Mouse (Mus musculus) adrenal gland, adult (tissue): Measurements from ENCODE around the gene Rnaseh2b.

Experiments
- DNase-seq, 2 experiments: peaks; one replicate each; pipeline ENCODE4 v3.0.0; 2022 to 2023; ENCODE audit warnings: low spot score in 1 of 2; ENCODE audit not compliant: inconsistent age in 2 of 2

The Rnaseh2b gene

DNA sequence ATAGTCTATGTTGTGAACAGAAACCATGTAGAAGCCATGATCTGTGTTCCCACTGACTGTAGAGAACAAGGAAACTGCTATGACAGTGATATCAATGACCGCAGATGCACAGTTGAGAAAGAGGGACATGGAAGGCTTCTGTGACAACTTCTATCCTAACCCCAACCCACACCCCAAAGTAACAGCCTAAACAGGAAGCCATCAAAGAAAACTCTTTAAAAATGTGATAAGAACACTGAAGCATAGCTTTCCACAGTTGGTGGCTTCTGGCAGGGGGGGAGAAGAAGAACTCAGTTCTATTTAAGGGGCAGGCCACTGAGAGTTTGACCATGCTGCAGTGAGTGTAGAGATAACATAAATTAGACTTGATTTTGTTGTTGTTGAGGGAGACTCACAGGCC lies 19.3 kb downstream of the Rnaseh2b start:
- DNase-seq: no peak

GRCm38 (mm10) chr14:62322581-62323344 lies 30.4 kb downstream of the Rnaseh2b start:
- DNase-seq: no peak

GRCm38 (mm10) chr14:62323457-62323856 lies 31.1 kb downstream of the Rnaseh2b start:
- no peak for DNase-seq

DNA sequence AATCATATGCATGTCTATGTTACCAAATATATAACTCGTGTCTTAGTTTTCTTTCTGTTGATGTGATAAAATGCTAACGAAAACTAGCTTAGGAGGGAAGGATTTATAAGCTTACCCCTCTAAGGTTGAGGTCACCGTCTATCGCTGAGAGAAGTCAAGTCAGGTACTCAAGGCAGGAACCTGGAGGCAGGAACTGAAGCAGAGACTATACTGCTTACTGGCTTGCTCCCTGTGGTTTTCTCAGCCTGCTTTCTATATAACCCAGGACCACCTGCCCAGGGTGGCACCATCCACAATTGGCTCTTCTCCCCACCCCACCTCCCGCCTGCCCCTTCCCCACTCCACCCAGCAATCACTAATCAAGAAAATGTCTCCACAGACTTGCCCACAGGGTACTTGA lies 32.6 kb downstream of the Rnaseh2b start:
- DNase-seq: no peak

- no peak for DNase-seq
These were observed 33.6 kb downstream of the Rnaseh2b start for GRCm38 (mm10) chr14:62326026-62326425.

GRCm38 (mm10) chr14:62327171-62327570 lies 34.8 kb downstream of the Rnaseh2b start:
- no peak for DNase-seq

GRCm38 (mm10) chr14:62328606-62329005 lies 36.2 kb downstream of the Rnaseh2b start:
- no peak for DNase-seq

DNA sequence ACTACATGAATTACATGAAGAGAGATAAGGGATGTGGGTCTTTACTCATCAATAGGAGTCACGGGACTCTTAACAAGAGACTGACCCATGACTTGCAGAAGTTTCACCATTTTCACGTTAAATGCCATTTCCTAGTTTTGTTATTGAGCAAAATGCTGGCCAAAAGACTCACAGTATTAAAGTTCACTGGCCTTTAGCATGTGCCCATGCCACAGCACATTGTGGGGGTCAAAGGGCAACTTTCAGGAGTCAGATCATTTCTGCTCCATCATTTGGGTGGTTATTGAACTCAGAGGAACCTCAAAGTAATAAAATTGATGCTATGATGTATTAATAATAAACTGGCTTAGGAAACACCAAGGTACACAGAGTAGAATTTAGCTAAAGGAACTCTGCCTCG lies 37.2 kb downstream of the Rnaseh2b start:
- DNase-seq: no peak

- DNase-seq: no peak
These were observed 39.1 kb downstream of the Rnaseh2b start for GRCm38 (mm10) chr14:62331457-62331856.

DNA sequence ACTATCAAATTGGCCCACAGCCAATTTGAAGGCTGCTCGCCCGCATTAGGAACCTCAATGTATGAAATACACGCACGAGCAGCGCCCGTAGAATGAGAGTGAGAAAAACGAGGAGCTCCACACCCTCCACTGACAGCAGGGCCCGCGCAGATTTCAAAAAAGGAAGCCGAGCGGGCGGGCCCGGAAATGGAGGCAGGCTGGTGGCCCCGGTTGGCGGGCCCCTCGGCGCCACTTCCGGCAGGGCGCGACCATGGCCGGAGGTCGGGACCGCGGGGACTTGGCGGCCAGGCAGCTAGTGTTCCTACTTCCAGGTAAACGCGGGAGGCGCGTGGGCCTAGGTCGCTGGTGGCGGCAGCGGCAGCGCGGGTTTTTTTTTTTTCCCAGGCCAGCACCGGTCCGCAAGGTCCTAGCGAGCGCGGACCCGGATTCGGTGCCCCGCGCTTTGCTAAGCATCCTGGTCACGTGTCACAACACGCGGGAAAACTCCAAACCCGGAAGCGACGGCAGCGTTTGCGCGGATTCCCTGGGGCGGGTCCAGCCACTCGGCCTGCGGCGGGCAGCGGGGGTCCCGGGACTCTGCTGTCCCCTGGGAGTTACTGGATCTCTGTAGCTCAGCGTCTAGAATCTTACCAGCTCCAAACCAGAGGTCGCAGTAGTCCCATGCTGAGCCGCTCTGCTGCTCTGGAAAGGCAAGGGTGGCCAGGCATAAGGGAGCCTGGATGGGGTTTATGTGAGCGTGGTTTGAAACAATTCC lies 39.7 kb downstream of the Rnaseh2b start:
- DNase-seq: peak; percentile 87 to 96

GRCm38 (mm10) chr14:62333909-62334687 lies 41.7 kb downstream of the Rnaseh2b start:
- DNase-seq: no peak

DNA sequence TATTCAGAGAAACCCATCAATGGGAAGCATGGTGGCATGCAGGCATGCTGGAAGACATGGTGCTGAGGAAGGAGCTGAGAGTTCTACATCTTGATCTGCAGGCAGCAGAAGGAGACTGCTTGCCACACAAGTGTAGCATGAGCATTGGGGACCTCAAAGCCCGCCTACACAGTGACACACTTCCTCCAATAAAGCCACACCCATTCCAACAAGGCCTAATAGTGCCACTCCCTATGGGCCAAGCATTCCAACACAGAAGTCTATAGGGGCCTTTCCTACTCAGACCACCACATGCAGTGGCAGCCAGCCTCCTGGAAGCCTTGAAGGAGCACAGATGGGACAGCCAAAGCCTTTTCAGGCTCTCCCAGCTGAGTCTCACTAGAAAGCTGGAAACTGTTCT lies 46.8 kb downstream of the Rnaseh2b start:
- DNase-seq: no peak

DNA sequence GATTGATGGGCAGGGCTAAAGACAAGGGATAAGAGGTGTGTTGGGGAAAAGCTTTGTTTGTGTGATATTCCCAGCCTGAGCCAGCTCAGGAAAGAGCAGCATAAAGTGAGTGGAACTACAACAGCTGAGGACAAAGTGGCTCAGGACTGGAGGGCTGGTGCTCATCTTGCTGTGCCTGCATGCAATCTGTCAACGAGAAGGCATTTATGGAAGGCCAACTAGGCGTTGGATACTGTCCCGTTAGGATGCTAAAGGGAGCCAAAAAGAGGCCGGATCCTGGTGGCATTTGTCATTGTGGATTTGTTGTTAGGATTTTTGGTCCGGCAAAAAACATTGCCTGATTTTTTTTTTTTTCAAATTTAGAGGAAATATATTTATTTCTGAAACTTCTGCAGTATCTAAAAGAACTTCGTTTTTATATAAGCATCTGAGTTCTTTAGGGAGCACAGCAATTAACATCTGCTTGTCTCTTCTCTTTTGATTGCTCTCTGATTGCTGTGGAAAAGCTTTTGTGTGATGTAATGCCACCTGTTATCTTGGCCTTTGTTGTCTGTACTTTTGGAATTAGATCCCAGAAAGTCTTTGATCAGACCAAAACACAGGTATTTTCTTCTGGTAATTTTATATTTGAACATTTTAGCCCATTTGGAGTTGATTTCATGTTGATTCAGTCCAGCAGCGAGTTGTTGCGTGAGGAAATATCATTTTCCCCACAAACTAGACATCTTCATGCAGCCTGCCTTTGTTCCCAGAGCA lies 49.7 kb downstream of the Rnaseh2b start:
- DNase-seq: no peak

GRCm38 (mm10) chr14:62342643-62343144 lies 50.3 kb downstream of the Rnaseh2b start:
- DNase-seq: no peak

GRCm38 (mm10) chr14:62346570-62346969 lies 54.2 kb downstream of the Rnaseh2b start:
- no peak for DNase-seq

DNA sequence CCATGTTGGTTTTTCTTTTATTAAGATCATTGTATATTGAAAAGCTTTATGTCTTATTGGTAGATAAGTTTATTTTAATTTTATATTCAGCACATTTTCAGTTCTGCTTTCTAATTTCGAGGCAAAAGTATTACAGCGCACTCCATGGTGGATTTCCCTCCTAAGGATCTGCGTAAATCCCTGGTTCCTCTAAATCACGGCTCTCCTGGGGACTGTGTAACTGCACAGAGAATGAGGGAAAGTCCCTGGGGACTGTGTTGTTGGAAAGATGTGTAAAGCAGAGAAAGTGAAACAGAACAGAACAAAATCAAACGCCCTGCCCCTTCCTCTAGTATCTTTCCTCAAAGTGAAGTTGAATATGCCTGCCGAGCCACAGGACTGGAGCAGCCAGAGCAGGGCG lies 54.7 kb downstream of the Rnaseh2b start:
- no peak for DNase-seq

DNA sequence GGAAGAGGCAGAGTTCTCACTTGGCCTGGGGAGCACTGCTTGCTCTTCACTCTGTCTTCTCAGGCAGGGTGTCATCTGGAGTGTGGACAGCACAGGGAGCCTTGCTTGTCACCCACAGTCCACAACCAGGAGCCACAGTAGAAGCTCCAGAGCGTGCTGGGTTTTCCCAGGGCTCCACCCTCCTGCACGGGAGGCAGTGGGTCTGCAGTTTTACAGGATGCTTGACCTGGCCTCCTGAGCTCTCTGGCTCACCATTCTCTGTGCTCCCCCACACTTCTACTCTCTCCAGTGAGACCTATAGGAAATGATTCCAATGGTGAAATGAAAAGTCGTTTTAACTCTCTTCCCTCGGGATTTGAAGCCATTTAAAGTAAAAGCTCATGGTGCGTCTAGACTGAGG lies 57.4 kb downstream of the Rnaseh2b start:
- DNase-seq: no peak

- no peak for DNase-seq
These were observed 57.8 kb downstream of the Rnaseh2b start for GRCm38 (mm10) chr14:62350186-62350585.

- no peak for DNase-seq
These were observed 58.5 kb downstream of the Rnaseh2b start for GRCm38 (mm10) chr14:62350890-62351289.

GRCm38 (mm10) chr14:62353372-62353771 lies 61.0 kb downstream of the Rnaseh2b start:
- no peak for DNase-seq

GRCm38 (mm10) chr14:62353793-62354192 lies 61.4 kb downstream of the Rnaseh2b start:
- DNase-seq: no peak
